Mouse (Mus musculus) forebrain, embryonic 14.5 days (tissue): ENCODE measurements at regions not wholly inside any gene's neighbourhood (a gene's known extent, or its start where the extent isn't known, plus 50 kb on each side); places are given as distances from the start of the nearest gene placed in this dataset.

ENCODE experiments used
- ATAC-seq: fragments of 200-750 bp; cut with Nextera tagmentation; 2 replicates; pipeline ENCODE4 v1.8.0; 2017; ENCODE audit warnings: mild to moderate bottlenecking, moderate library complexity
- DNase-seq: peaks from one replicate; pipeline ENCODE4 v3.0.0-alpha.2; 2015; ENCODE audit warnings: low spot score
- H3K27ac ChIP-seq: fragments of 300-500 bp; sonication (generic); 2 replicates; pipeline ENCODE4 v1.5.1; 2014; ENCODE audit warnings: low read depth, mild to moderate bottlenecking, control low read depth, low read length, moderate library complexity
- H3K27me3 ChIP-seq: fragments of 300-500 bp; sonication (generic); replicated peaks from 2 replicates; pipeline ENCODE4 v1.6.1; 2014; ENCODE audit warnings: low read length, control low read depth, mixed read lengths; ENCODE audit not compliant: control insufficient read depth, insufficient read depth
- H3K36me3 ChIP-seq: fragments of 300-500 bp; sonication (generic); 2 replicates; pipeline ENCODE4 v1.6.1; 2014; ENCODE audit warnings: low read length, control low read depth; ENCODE audit not compliant: control insufficient read depth, insufficient read depth
- H3K4me1 ChIP-seq: fragments of 300-500 bp; sonication (generic); 2 replicates; pipeline ENCODE4 v1.6.1; 2014; ENCODE audit warnings: antibody characterized with exemption, low read length, control low read depth; ENCODE audit not compliant: control insufficient read depth, insufficient read depth
- H3K4me2 ChIP-seq: fragments of 300-500 bp; sonication (generic); 2 replicates; pipeline ENCODE4 v1.6.1; 2014; ENCODE audit warnings: mild to moderate bottlenecking, control low read depth, low read length
- H3K4me3 ChIP-seq: fragments of 300-500 bp; sonication (generic); 2 replicates; pipeline ENCODE4 v1.5.1; 2014; ENCODE audit warnings: low read depth, low read length, control low read depth
- H3K9ac ChIP-seq: fragments of 300-500 bp; sonication (generic); 2 replicates; pipeline ENCODE4 v1.6.1; 2014; ENCODE audit warnings: mild to moderate bottlenecking, low read length, control low read depth, moderate library complexity
- H3K9me3 ChIP-seq: fragments of 300-500 bp; sonication (generic); replicated peaks from 2 replicates; pipeline ENCODE4 v1.6.1; 2016; ENCODE audit warnings: low read length, control low read depth, mixed read lengths; ENCODE audit not compliant: control insufficient read depth
- WGBS: fragments of 180-500 bp; shearing (Covaris S2); extraction: QIAGEN DNeasy Blood & Tissue Kit; methylation state at CpG from one replicate; pipeline ENCODE4 v1.1.7; 2014; 5-methylcytosine and 5-hydroxymethylcytosine counted together

- Histone ChIP-seq H3K9me3 (no peaks in the 10 kb centered on the region), H3K4me2 (no peak overlapping the region), H3K27me3 (no peaks in the 10 kb centered on the region), H3K27ac (no peak overlapping the region), H3K4me3 (no peak overlapping the region), H3K9ac (no peak overlapping the region), H3K4me1 (no peaks in the 10 kb centered on the region), H3K36me3 (no peaks in the 10 kb centered on the region)
- DNase-seq (no peak), ATAC-seq (no peak)
- WGBS, result 93% methylated on average over 5 of the region's 5 CpGs
These were observed 638.5 kb upstream of the Arid1b start for GRCm38 (mm10) chr17:4355506-4356218.

DNA sequence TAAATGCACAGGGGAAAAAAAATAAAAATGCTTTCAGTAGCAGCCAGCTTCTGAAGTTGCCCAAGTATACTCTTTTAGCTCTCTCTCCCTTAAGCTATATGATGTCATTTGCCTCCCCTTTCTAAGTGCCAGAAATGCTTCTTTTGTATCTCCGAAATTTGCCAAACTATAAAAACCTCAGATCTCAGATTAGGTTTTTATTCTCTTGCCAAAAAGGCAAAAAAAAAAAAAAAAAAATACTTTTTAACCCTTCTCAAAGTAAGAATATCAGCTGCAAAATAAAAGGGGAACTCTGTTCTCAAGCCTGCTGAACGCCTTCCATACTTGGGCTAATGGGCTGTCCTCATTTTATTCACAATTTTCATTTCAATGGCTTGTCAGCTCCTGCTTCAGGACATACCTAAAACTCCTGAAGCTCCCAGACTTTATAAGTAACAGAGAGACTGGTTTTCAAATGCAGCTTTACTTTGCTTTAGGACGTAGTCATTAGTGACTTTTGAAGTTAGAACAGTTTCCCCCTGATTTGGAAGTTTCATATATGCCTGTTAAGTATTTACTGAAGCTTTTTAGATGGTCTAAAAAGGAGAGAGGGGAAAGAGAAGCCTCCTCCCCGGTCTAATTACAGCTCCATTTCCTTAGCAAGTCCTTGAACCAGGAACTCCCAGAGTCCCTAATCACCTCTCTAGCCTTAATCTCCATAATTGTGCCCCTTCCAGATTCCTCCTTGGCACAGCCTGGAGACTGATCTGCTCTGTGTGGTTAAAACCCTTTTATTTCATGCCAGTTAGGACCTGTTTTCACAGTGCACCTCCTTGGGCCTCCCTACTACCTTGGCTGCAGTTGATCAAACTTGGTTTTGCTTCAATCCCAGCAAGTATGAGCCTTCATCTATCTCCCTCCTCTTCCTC is 633.5 kb upstream of the Arid1b start:
- Histone ChIP-seq H3K4me3 (no peak overlapping the region), H3K27me3 (no peaks in the 10 kb centered on the region), H3K9me3 (no peaks in the 10 kb centered on the region), H3K36me3 (no peaks in the 10 kb centered on the region), H3K27ac (0 out of 2 replicates have a peak overlapping the region, but pooled peaks have one; percentile 1), H3K9ac (no peak overlapping the region), H3K4me1 (no peaks in the 10 kb centered on the region), H3K4me2 (no peak overlapping the region)
- ATAC-seq, result peak; percentile 80
- DNase-seq, result peak; percentile 71
- 21% methylated on average over 4 of the region's 4 CpGs for WGBS

DNA sequence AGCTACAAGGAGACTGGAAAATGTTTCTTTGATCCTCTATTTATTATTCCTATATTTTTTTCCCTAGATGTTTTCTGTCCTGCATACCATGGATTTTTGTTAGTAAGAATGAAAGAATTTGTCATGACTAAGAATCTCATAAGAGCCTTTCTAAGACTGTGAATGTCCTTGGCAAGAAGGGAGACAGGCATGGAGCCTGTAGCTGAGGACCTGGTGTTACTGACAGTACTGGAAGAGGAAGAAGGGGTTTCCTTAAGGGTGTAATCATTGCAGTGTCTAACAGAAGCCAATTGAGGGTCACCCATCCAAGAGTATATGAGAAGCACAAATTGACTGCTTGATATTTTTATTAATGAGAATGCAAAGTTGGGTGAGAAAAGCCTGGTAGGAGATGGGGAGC is 628.3 kb upstream of the Arid1b start:
- Histone ChIP-seq H3K27me3 (no peaks in the 10 kb centered on the region), H3K9me3 (no peaks in the 10 kb centered on the region), H3K27ac (no peak overlapping the region), H3K4me2 (no peak overlapping the region), H3K36me3 (no peaks in the 10 kb centered on the region), H3K4me1 (no peaks in the 10 kb centered on the region), H3K4me3 (no peak overlapping the region), H3K9ac (no peak overlapping the region)
- ATAC-seq, result no peak
- DNase-seq, result no peak

GRCm38 (mm10) chr17:4380449-4380848 is 613.7 kb upstream of the Arid1b start:
- no peaks in the 10 kb centered on the region for H3K4me1 ChIP-seq
- no peak overlapping the region for H3K9ac ChIP-seq
- H3K27ac ChIP-seq, result no peak overlapping the region
- H3K9me3 ChIP-seq, result no peaks in the 10 kb centered on the region
- DNase-seq, result no peak
- no peak for ATAC-seq
- 100% methylated on average over 1 of the region's 1 CpGs for WGBS
- H3K27me3 ChIP-seq, result no peaks in the 10 kb centered on the region
- H3K4me2 ChIP-seq, result no peak overlapping the region
- H3K36me3 ChIP-seq, result no peaks in the 10 kb centered on the region
- no peak overlapping the region for H3K4me3 ChIP-seq

DNA sequence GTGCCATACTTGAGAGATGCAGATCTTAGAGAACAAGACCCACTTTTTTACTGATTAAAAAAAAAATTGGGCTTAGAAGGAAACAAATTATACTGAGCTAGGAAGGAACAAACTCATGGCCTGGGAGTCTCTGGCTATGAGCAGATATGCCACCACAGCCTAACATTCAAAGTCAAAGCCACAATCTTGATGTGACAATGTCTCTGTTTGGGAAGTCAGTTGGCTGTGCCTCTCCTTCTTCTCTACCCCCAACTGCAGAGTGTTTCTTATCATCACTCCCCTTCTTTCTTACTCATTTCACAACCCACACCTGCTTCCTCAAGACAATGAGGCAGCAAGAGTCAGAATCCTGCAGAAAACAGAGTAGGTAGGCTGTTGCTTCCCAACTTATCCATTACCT is 613.3 kb upstream of the Arid1b start:
- no peak for ATAC-seq
- H3K36me3 ChIP-seq, result no peaks in the 10 kb centered on the region
- no peak overlapping the region for H3K4me2 ChIP-seq
- no peaks in the 10 kb centered on the region for H3K4me1 ChIP-seq
- H3K9ac ChIP-seq, result no peak overlapping the region
- no peaks in the 10 kb centered on the region for H3K27me3 ChIP-seq
- H3K4me3 ChIP-seq, result no peak overlapping the region
- H3K9me3 ChIP-seq, result no peaks in the 10 kb centered on the region
- DNase-seq, result no peak
- H3K27ac ChIP-seq, result no peak overlapping the region

DNA sequence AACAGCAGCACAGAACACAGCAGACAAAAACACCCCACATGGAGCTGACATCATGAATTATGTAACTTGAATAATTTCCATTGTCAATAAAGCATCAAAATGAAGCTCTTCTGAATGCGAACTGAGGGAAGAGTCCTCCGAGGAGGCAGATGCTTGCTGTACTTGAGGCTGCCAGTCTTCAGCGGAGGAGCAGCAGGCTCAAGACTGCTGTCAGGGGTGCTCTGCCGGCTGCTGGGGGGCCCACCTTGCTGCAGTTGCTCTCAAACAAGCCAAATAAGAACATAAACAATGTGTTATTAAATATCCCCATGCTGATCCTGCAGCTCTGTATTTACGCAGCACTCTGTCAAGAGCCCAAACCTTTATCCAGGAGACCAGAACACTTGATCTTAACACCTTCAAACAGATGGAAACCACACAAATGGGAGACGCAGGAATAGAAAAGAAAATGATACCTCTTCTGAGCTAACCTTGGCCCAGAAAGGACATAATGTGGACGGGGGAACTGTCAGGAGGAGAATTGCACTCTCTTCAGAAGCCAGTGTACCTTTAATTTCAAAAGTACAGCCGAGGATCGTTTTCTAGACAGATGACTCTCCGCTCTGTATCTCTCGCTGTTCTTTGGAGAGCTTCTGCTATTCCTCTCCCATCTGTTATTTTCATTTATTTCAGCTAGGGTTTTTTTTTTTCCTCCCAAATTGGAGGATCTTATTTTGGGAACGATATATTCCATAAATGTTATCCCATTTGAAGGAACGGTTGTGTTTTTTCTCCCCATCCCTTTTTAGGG is 612.0 kb upstream of the Arid1b start:
- Histone ChIP-seq H3K36me3 (no peaks in the 10 kb centered on the region), H3K4me2 (no peak overlapping the region), H3K27me3 (no peaks in the 10 kb centered on the region), H3K27ac (no peak overlapping the region), H3K4me3 (no peak overlapping the region), H3K9ac (no peak overlapping the region), H3K9me3 (no peaks in the 10 kb centered on the region), H3K4me1 (no peaks in the 10 kb centered on the region)
- ATAC-seq, result no peak
- no peak for DNase-seq
- WGBS, result 84% methylated on average over 13 of the region's 13 CpGs

DNA sequence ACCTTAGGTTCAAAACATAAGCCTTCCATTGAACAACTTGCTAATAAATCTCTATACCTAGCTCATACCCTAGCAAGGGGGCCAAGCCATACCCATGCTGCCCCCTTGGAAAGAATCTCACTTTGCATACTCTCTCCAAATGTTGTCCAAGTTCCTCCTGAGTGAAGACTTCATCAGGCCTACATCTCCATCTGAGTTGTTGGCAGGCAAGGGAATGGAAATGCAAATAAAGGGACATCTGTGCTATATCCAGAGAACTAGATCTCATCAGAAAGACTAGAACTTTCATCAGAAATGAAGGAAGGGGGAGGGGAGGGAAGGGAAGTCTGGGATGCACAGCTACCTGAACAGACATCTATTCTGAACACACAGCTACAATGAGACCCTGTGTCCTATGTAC is 611.4 kb upstream of the Arid1b start:
- H3K36me3 ChIP-seq, result no peaks in the 10 kb centered on the region
- H3K9ac ChIP-seq, result no peak overlapping the region
- no peak overlapping the region for H3K4me3 ChIP-seq
- no peaks in the 10 kb centered on the region for H3K4me1 ChIP-seq
- H3K27ac ChIP-seq, result no peak overlapping the region
- DNase-seq (no peak), ATAC-seq (no peak)
- no peak overlapping the region for H3K4me2 ChIP-seq
- no peaks in the 10 kb centered on the region for H3K9me3 ChIP-seq
- H3K27me3 ChIP-seq, result no peaks in the 10 kb centered on the region

GRCm38 (mm10) chr17:4387616-4388015 is 606.5 kb upstream of the Arid1b start:
- no peak overlapping the region for H3K4me2 ChIP-seq
- no peaks in the 10 kb centered on the region for H3K36me3 ChIP-seq
- H3K9ac ChIP-seq, result no peak overlapping the region
- no peak overlapping the region for H3K4me3 ChIP-seq
- 61% methylated on average over 4 of the region's 4 CpGs for WGBS
- no peaks in the 10 kb centered on the region for H3K9me3 ChIP-seq
- ATAC-seq (no peak), DNase-seq (no peak)
- H3K27ac ChIP-seq, result no peak overlapping the region
- H3K27me3 ChIP-seq, result no peaks in the 10 kb centered on the region
- H3K4me1 ChIP-seq, result no peaks in the 10 kb centered on the region
